Mouse (Mus musculus) G1E (cell line): ENCODE measurements around the gene Celf2.

Source experiments
- CTCF ChIP-seq: IDR thresholded peaks from 2 replicates; pipeline ENCODE4 v1.5.1; 2012; ENCODE audit warnings: low read depth, low read length, inconsistent platforms, mixed read lengths
- GATA1 ChIP-seq: IDR thresholded peaks from 2 replicates; pipeline ENCODE4 v1.6.1; 2012; ENCODE audit warnings: borderline replicate concordance, low read length, inconsistent platforms, mixed read lengths
- TAL1 ChIP-seq: conservative IDR thresholded peaks from 2 replicates; pipeline ENCODE4 v1.6.1; 2012; ENCODE audit warnings: low read depth, low read length, inconsistent platforms, mixed read lengths

DNA sequence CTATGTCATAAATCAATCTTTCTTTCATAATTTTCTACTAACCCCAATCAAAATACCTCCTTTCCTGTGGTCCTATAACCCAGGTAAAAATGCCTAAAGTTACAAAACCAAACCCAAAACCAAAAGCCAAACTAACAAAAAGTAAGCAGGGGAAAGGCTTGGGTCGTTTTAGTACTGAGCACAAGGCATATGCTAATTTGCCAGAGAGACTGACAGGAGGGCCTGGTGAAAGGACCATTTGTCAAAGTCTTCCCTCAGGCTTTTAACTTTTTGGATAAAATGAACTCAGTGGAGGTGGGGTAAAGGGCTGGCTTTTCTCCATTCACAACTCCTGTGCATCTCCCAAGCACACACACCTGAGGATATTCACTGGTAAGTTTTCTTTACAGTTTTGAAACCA, 463.2 kb downstream of the Celf2 start:
- TF ChIP-seq CTCF (no peak), TAL1 (no peak), GATA1 (no peak)
